Mouse (Mus musculus) neural tube, embryonic 14.5 days (tissue): ENCODE results near the gene Isca1. TPM values are rescaled to one million over a fixed set of nuclear protein-coding genes. Genes with fewer than 3 reads are reported as not detected.
A peak's percentile ranks its signal among the peaks of the same experiment; 100 is the strongest.
"Not testable (repeated sequence)": the region's sequence is repeated elsewhere in the genome, so short reads cannot be mapped to it uniquely, and the experiment has no call there.

Source experiments
- ATAC-seq: fragments of 200-750 bp; cut with Nextera tagmentation; 2 replicates; pipeline ENCODE4 v1.8.0; 2017; ENCODE audit warnings: low read depth, mild to moderate bottlenecking, moderate TSS enrichment, moderate library complexity
- H3K27ac ChIP-seq: fragments of 300-500 bp; sonication (generic); 2 replicates; pipeline ENCODE4 v1.5.1; 2014; ENCODE audit warnings: low read depth, mild to moderate bottlenecking, control low read depth, low read length, moderate library complexity, mixed read lengths
- H3K27me3 ChIP-seq: fragments of 300-500 bp; sonication (generic); 2 replicates; pipeline ENCODE4 v1.6.1; 2014; ENCODE audit warnings: low read length; ENCODE audit not compliant: control insufficient read depth, insufficient read depth
- H3K36me3 ChIP-seq: fragments of 300-500 bp; sonication (generic); 2 replicates; pipeline ENCODE4 v1.6.1; 2014; ENCODE audit warnings: low read length, mixed read lengths; ENCODE audit not compliant: control insufficient read depth, insufficient read depth
- H3K4me1 ChIP-seq: fragments of 300-500 bp; sonication (generic); 2 replicates; pipeline ENCODE4 v1.6.1; 2014; ENCODE audit warnings: low read length; ENCODE audit not compliant: control insufficient read depth, insufficient read depth
- H3K4me2 ChIP-seq: fragments of 300-500 bp; sonication (generic); 2 replicates; pipeline ENCODE4 v1.6.1; 2014; ENCODE audit warnings: mild to moderate bottlenecking, low read depth, low read length, control low read depth
- H3K4me3 ChIP-seq: fragments of 300-500 bp; sonication (generic); 2 replicates; pipeline ENCODE4 v1.5.1; 2014; ENCODE audit warnings: low read depth, low read length, control low read depth, mixed read lengths
- H3K9ac ChIP-seq: fragments of 300-500 bp; sonication (generic); replicated peaks from 2 replicates; pipeline ENCODE4 v1.6.1; 2014; ENCODE audit warnings: low read depth, mild to moderate bottlenecking, control low read depth, low read length, mixed read lengths
- H3K9me3 ChIP-seq: fragments of 300-500 bp; sonication (generic); 2 replicates; pipeline ENCODE4 v1.6.1; 2016; ENCODE audit warnings: low read length; ENCODE audit not compliant: control insufficient read depth
- WGBS: fragments of 180-500 bp; shearing (Covaris S2); extraction: QIAGEN DNeasy Blood & Tissue Kit; methylation state at CpG from one replicate; pipeline ENCODE4 v1.1.7; 2014; 5-methylcytosine and 5-hydroxymethylcytosine counted together
- polyA plus RNA-seq: library from polyadenylated mRNA; unstranded; fragments of >200 nt; fragmentation: Nextera tagmentation; extraction: Ambion mirVana; gene quantifications from 2 replicates; pipeline ENCODE4 v1.2.1, GENCODE M21; 2014

Gene Isca1
- polyA plus RNA-seq, 1 experiment from 2014 or later, result 200 TPM

DNA sequence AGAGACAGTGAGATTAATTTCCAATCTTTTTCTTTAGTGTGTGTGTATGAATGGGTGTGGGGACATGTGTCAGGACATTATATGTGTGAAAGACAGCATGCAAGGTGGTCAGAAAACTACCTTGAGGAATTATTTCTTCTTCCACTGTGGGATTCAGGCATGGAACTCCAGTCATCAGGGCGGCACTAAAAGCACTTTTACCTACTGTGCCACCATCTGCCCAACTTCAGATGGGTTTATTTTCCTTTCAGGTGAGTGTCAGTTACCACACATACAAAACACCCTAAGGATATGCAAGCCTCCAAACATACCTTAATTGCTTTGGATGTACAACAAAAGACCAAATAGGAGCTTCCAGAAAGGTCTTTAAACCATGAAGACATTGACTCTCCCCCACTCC, 25.2 kb upstream of the Isca1 start:
- WGBS, result 97% methylated on average over 1 of the region's 1 CpGs
- Histone ChIP-seq H3K4me2 (no peak overlapping the region), H3K27ac (no peak overlapping the region), H3K4me1 (no peaks in the 10 kb centered on the region), H3K9me3 (no peaks in the 10 kb centered on the region), H3K4me3 (no peak overlapping the region), H3K9ac (no peak overlapping the region), H3K36me3 (peaks cover 72% of the 10 kb centered on the region), H3K27me3 (no peaks in the 10 kb centered on the region)
- ATAC-seq, result no peak

DNA sequence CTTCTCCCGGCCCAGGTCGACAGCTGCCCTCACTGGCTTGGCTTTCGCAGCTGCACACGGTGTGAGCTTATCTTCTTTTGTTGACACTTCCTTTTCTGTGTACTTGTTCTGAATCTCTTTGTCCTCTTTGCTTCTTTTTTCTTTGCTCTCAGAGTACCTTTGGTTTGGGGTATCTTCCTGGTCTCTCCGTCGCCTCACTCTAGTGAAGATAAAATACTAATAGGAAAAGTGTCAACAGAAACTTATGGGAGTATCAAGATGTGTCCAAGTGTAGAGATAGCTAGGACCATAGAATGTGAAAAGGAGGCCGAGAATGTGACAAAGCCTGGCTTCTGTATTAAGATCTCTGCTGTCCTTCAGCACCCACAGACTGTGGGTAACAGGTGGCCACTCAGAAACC, 12.5 kb upstream of the Isca1 start, which contains the start of gene Gm49354:
Gene Gm49354, minus strand, starts transcription at position 101 of the 400 bp plus-strand sequence.
- 93% methylated on average over 7 of the region's 7 CpGs for WGBS
- Histone ChIP-seq H3K9me3 (no peaks in the 10 kb centered on the region), H3K4me2 (no peak within 1 kb of the TSS), H3K27ac (no peak within 1 kb of the TSS), H3K36me3 (peaks cover 83% of the 10 kb centered on the region), H3K4me3 (no peak within 1 kb of the TSS), H3K9ac (no peak within 1 kb of the TSS), H3K4me1 (no peaks in the 10 kb centered on the region), H3K27me3 (no peaks in the 10 kb centered on the region)
- ATAC-seq, result no peak

DNA sequence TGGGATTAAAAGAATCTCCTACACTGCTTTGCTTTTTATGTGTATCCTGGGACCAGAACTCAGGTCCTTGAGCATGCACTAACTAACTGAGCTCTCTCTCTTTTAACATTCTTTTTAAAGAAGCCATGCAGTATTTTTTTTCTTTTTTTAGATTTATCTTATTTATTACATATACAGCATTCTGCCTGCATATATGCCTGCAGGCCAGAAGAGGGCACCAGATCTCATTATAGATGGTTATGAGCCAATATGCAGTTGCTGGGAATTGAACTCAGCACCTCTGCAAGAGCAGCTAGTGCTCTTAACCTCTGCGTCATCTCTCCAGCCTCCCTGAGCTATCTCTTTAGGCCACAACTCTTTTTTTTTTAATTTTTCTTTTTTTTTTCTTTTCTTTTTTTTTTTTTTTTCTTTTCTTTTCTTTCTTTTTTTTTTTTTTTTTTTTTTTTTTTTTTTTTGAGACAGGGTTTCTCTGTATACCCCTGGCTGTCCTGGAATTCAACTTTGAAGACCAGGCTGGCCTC, 10.2 kb upstream of the Isca1 start:
- WGBS, result 100% methylated on average over 1 of the region's 1 CpGs
- not testable (repeated sequence) for H3K9ac ChIP-seq, H3K4me1 ChIP-seq, H3K4me2 ChIP-seq, H3K4me3 ChIP-seq, H3K27ac ChIP-seq, H3K9me3 ChIP-seq, ATAC-seq, H3K27me3 ChIP-seq
- H3K36me3 ChIP-seq, result peaks cover 82% of the 10 kb centered on the region

DNA sequence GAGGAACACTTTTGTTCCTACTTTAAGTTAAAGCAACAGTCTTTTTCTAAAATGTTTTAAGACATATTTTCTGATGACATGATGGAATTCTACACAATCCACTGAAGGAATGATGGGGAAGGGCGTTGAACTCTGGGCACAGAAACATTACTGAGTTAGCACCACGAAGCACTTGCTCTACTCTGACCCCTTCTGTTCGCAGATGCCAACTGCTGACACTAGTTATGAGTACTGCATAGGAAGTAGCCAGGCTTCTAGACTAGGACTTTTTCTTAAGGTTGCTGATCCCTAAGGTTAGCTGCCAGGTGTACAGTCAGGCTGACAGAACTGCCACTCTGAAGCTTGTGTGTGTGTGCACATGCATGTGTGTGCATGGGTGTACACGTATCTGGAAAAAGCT, 9.6 kb upstream of the Isca1 start:
- 93% methylated on average over 4 of the region's 4 CpGs for WGBS
- H3K9me3 ChIP-seq, result no peaks in the 10 kb centered on the region
- H3K4me1 ChIP-seq, result no peaks in the 10 kb centered on the region
- no peak for ATAC-seq
- H3K27me3 ChIP-seq, result no peaks in the 10 kb centered on the region
- peaks cover 79% of the 10 kb centered on the region for H3K36me3 ChIP-seq
- no peak overlapping the region for H3K4me3 ChIP-seq
- no peak overlapping the region for H3K27ac ChIP-seq
- H3K9ac ChIP-seq, result no peak overlapping the region
- H3K4me2 ChIP-seq, result no peak overlapping the region

DNA sequence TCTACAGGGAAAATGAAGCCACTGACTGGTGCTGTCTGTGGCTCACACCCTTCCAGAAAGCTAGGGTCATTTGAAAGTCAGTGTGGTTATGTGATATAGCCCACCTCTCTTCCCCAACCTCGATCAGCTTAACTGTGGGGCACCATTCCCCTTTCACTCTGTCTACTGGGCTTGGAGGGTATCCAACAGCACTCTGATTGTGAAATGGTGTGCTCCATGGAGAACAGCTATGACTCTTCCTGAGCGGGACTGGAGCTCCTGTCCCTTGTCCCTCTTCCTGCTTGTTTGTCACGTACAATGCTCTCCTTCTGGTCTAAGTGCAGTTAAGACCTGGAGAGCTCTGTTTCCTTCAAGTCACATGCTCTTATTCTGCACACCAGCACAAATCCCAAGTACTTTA, 5.6 kb upstream of the Isca1 start:
- Histone ChIP-seq H3K36me3 (peaks cover 43% of the 10 kb centered on the region), H3K4me1 (0 out of 2 replicates have a peak, but pooled peaks cover 3% of the 10 kb centered on the region), H3K27ac (no peak overlapping the region), H3K27me3 (no peaks in the 10 kb centered on the region), H3K9ac (no peak overlapping the region), H3K4me3 (no peak overlapping the region), H3K9me3 (no peaks in the 10 kb centered on the region), H3K4me2 (no peak overlapping the region)
- 81% methylated on average over 3 of the region's 3 CpGs for WGBS
- ATAC-seq, result no peak

DNA sequence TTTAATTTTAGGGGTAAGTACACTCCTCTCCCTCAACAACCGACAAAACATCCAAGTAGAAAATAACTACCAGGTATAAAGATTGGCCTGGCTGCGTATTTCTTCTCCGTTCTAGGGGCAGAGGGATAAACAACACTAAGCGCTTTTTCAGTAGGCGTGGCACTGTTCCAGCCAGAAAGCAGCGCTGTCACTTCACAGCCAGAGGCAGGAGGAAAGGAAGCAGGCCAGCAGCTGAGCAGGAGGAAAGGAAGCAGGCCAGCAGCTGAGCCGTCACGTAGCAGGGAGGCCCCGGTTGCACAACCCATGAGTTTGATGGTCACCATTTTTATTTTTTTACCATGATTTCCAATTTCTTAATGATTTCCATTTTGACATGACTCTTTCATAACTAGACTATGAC, 1.6 kb upstream of the Isca1 start:
- WGBS, result 57% methylated on average over 9 of the region's 9 CpGs
- peak overlapping the region; percentile 95 for H3K27ac ChIP-seq
- no peaks in the 10 kb centered on the region for H3K27me3 ChIP-seq
- peaks cover 26% of the 10 kb centered on the region for H3K4me1 ChIP-seq
- peaks cover 17% of the 10 kb centered on the region for H3K36me3 ChIP-seq
- ATAC-seq, result no peak
- peak overlapping the region; percentile 64; the same call in 1 of the 2 replicates for H3K4me2 ChIP-seq
- H3K4me3 ChIP-seq, result no peak overlapping the region
- no peak overlapping the region for H3K9ac ChIP-seq
- no peaks in the 10 kb centered on the region for H3K9me3 ChIP-seq

DNA sequence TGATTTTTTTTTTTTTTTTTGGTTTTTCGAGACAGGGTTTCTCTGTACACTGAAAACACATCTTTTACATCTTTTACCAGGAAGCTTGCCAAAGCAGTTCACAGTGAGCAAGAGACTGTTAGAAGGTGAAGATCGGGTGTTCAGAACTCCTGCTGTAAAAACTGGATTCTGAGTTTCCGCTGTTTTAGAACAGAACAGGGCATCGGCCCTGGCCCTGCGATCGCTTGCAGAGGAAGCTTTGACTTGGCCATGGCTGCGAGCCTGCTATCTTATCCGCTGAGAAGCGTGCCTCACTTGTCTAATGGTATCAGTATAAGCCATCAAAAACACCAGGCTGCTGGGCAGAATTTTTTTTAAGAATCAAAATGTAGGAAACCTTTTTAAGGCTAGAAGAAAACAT, 1.2 kb upstream of the Isca1 start:
- Histone ChIP-seq H3K9me3 (no peaks in the 10 kb centered on the region), H3K36me3 (peaks cover 13% of the 10 kb centered on the region), H3K9ac (peak overlapping the region; percentile 55), H3K4me3 (peak overlapping the region; percentile 84), H3K27ac (peak overlapping the region; percentile 95), H3K4me1 (peaks cover 27% of the 10 kb centered on the region), H3K27me3 (no peaks in the 10 kb centered on the region), H3K4me2 (peak overlapping the region; percentile 64)
- no peak for ATAC-seq
- 75% methylated on average over 9 of the region's 9 CpGs for WGBS

DNA sequence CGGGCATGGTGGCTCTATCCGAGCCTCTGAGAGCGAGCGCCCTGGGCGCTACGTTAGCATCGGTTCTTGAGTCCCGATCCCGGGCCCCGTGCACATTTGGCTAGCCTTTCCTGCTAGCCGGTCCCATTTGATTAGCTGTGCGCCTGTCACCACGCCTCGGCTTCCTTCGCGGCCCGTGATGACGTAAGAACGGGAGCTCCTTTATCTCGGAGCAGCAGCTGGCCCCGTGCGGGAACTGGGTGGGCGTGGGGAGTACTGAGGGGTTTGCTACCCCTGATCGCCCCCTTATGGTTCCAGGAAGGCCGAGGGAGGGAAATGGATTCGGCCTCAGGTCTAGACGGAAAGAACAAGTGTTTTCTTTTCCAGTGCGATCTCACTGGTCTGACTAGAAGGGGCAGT, 553 bp upstream of the Isca1 start:
- Histone ChIP-seq H3K4me1 (peaks cover 27% of the 10 kb centered on the region), H3K9ac (peak overlapping the region; percentile 55), H3K4me3 (peak overlapping the region; percentile 84), H3K4me2 (peak overlapping the region; percentile 64), H3K27me3 (no peaks in the 10 kb centered on the region), H3K9me3 (no peaks in the 10 kb centered on the region), H3K27ac (peak overlapping the region; percentile 95), H3K36me3 (peaks cover 6% of the 10 kb centered on the region; the same call in 1 of the 2 replicates)
- under 1% methylated on average over 28 of the region's 28 CpGs for WGBS
- ATAC-seq, result peak; percentile 89

DNA sequence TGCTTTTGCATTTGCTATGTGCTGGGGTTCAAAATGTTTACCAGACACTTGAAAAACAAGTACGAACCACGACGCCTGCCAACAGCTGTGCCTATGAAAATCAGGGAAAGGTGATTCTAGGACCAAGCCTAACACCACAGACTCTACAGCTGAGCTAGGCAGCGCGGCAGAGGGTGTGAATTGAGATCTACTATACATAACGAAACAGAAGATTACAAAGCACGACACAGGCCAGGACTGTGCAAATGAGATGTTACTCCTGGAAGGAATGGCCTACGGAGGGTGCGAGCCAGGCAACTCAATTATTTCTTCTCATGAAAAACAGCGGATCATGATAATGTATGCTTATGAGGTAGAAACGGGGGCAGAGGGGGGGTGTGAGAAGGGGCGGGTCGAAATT, 1.1 kb downstream of the Isca1 start:
- Histone ChIP-seq H3K4me1 (peaks cover 27% of the 10 kb centered on the region), H3K36me3 (no peaks in the 10 kb centered on the region), H3K9ac (peak overlapping the region; percentile 55; the same call in 1 of the 2 replicates), H3K9me3 (no peaks in the 10 kb centered on the region), H3K4me2 (peak overlapping the region; percentile 85), H3K27ac (no peak overlapping the region), H3K27me3 (no peaks in the 10 kb centered on the region), H3K4me3 (peak overlapping the region; percentile 84)
- 37% methylated on average over 13 of the region's 13 CpGs for WGBS
- no peak for ATAC-seq
